Mouse (Mus musculus): Measurements from ENCODE around the gene Vmn1r120.
"Not testable (repeated sequence)": the region's sequence is repeated elsewhere in the genome, so short reads cannot be mapped to it uniquely, and the experiment has no call there.

The Vmn1r120 gene

GRCm38 (mm10) chr7:21053684-21054083 lies at the start of gene Vmn1r120:
Vmn1r120 (minus strand) TSS chr7:21053784.
- in situ Hi-C loops (cut with MboI, MseI), result not testable (repeated sequence)

- in situ Hi-C loops (cut with MboI, MseI), result not testable (repeated sequence)
These were observed 44.8 kb upstream of the Vmn1r120 start, which contains the start of gene Vmn1r121 for GRCm38 (mm10) chr7:21098413-21098812. Vmn1r121 (minus strand) TSS chr7:21098513.

GRCm38 (mm10) chr7:21012355-21012754 lies 41.2 kb downstream of the Vmn1r120 start, which contains the start of gene Vmn1r119:
Vmn1r119 (minus strand) TSS chr7:21012455.
- in situ Hi-C loops (cut with MboI, MseI), result not testable (repeated sequence)
